ENCODE assay signal across 28 mouse cellular contexts in genomic region chr2:121658123-121658767, GRCm38 (mm10).
A peak's percentile ranks its signal among the peaks of the same experiment; 100 is the strongest.
DNase-seq lines count a peak whose midpoint lies in the region; ATAC-seq and TF ChIP-seq lines count a peak whose summit lies in the region.
"Had no signal": no experiment of that assay in that cellular context is flagged by ENCODE, and none has a peak within 500 bp of the region (broad histone marks: within the 10 kb centered on the region; RNA-seq: fewer than 3 reads in every experiment).

No protein-coding gene starts in this region.

- peak overlapping the region; percentile 83 for H3K27ac ChIP-seq in liver, embryonic 14.5 days
- no peak overlapping the region for H3K27ac ChIP-seq in forebrain, embryonic 13.5 days
- H3K27ac ChIP-seq: forebrain, embryonic 15.5 days; hindbrain, embryonic 14.5 days; limb, embryonic 13.5 days; stomach, postnatal 0 days had no signal

- DNase-seq in spleen, adult 12 weeks (ENCODE audit: low spot score) = peak; percentile 21
- no peak for DNase-seq in spleen, postnatal 4 days (ENCODE audit: low spot score in 2 of 2)
- DNase-seq in liver, embryonic 14.5 days (ENCODE audit: low read depth in 3 of 3, low spot score in 3 of 3) = peak; percentile 53 to 68 (median 62)
- DNase-seq in layer of hippocampus, postnatal 36 days = no peak
- DNase-seq in heart, postnatal 14 days = no peak
- DNase-seq: adrenal gland, adult 2 months; cerebellum, adult 18-20 months; cerebellum, postnatal 14 days; gastrocnemius, postnatal 25 days; heart, adult 18-20 months; layer of hippocampus, adult 9-11 months; lung, embryonic 14.5 days; lung, postnatal 14 days; right cerebral cortex, postnatal 25 days; spleen, adult 18-20 months; thymus, adult 2 months; thymus, postnatal 36 days had no signal

- no peaks in the 10 kb centered on the region for H3K36me3 ChIP-seq in liver, embryonic 14.5 days (replicated peaks; ENCODE audit: control insufficient read depth, insufficient read depth, low read depth)
- H3K36me3 ChIP-seq in forebrain, embryonic 13.5 days (ENCODE audit: poor library complexity, severe bottlenecking) = no peaks in the 10 kb centered on the region
- H3K36me3 ChIP-seq: forebrain, embryonic 15.5 days; heart, embryonic 12.5 days; limb, embryonic 13.5 days had no signal

- H3K4me1 ChIP-seq in liver, embryonic 14.5 days (replicated peaks; ENCODE audit: control insufficient read depth in 2 of 2, insufficient read depth in 2 of 2, low read length in 1 of 2) = peaks cover 0 to 23% of the 10 kb centered on the region in 2 experiments; a peak in 2 of 4 replicates
- H3K4me1 ChIP-seq in forebrain, embryonic 13.5 days = peaks cover 19% of the 10 kb centered on the region
- H3K4me1 ChIP-seq: limb, embryonic 13.5 days had no signal

- intact Hi-C loops in heart, postnatal 14 days (cut with DNase I) = no loop called here

- H3K9ac ChIP-seq in liver, embryonic 14.5 days (replicated peaks) = no peak overlapping the region
- no peak overlapping the region for H3K9ac ChIP-seq in forebrain, embryonic 13.5 days
- H3K9ac ChIP-seq: forebrain, embryonic 15.5 days; heart, embryonic 12.5 days; hindbrain, embryonic 14.5 days; limb, embryonic 13.5 days; lung, embryonic 14.5 days had no signal

- H3K4me2 ChIP-seq in liver, embryonic 14.5 days (ENCODE audit: low read depth) = peak overlapping the region; percentile 13
- H3K4me2 ChIP-seq in forebrain, embryonic 13.5 days = no peak overlapping the region
- H3K4me2 ChIP-seq: forebrain, embryonic 15.5 days; heart, embryonic 12.5 days; hindbrain, embryonic 14.5 days; limb, embryonic 13.5 days; lung, embryonic 14.5 days; midbrain, embryonic 11.5 days had no signal

- no peak for TF ChIP-seq CTCF in liver, embryonic 14.5 days (IDR thresholded peaks at IDR 0.05; ENCODE audit: low read depth)

- no peaks in the 10 kb centered on the region for H3K9me3 ChIP-seq in liver, embryonic 14.5 days (ENCODE audit: control insufficient read depth, low read length)
- no peaks in the 10 kb centered on the region for H3K9me3 ChIP-seq in forebrain, embryonic 13.5 days (replicated peaks)
- H3K9me3 ChIP-seq: forebrain, embryonic 15.5 days; heart, embryonic 12.5 days; limb, embryonic 13.5 days had no signal

- H3K27me3 ChIP-seq in liver, embryonic 14.5 days (ENCODE audit: control insufficient read depth, insufficient read depth, low read length) = no peaks in the 10 kb centered on the region; the same call in 1 of the 2 replicates
- H3K27me3 ChIP-seq in forebrain, embryonic 13.5 days = no peaks in the 10 kb centered on the region
- H3K27me3 ChIP-seq: forebrain, embryonic 15.5 days; heart, embryonic 12.5 days; limb, embryonic 13.5 days had no signal

- ATAC-seq in erythroblast, adult 5-6 weeks (replicated peaks; ENCODE audit: low FRiP score, poor library complexity, severe bottlenecking) = peak; percentile 88
- peak; percentile 89 for ATAC-seq in liver, embryonic 14.5 days (ENCODE audit: insufficient read depth)
- peak; percentile 47 for ATAC-seq in megakaryocyte-erythroid progenitor cell, adult 5-6 weeks (replicated peaks; ENCODE audit: low FRiP score, low TSS enrichment, poor library complexity, severe bottlenecking)
- no peak for ATAC-seq in forebrain, embryonic 13.5 days
- ATAC-seq: forebrain, embryonic 15.5 days; intestine, postnatal 0 days; midbrain, embryonic 16.5 days had no signal

- 37% methylated on average over 5 of the region's 5 CpGs for WGBS in liver, embryonic 14.5 days (ENCODE audit: insufficient replicate concordance)
- WGBS in forebrain, embryonic 13.5 days = 79% methylated on average over 5 of the region's 5 CpGs

- no peak overlapping the region for H3K4me3 ChIP-seq in liver, embryonic 14.5 days (ENCODE audit: insufficient read depth in 1 of 2, low read depth in 2 of 2, low read length in 2 of 2)
- no peak overlapping the region for H3K4me3 ChIP-seq in forebrain, embryonic 13.5 days
- H3K4me3 ChIP-seq: forebrain, embryonic 15.5 days; heart, embryonic 12.5 days; limb, embryonic 13.5 days had no signal

- TF ChIP-seq EP300 in liver, embryonic 14.5 days (IDR thresholded peaks at IDR 0.05; ENCODE audit: low read depth) = peak; percentile 80

Comparison
In these comparisons a context has a peak if more than half of its experiments do, and no peak if none do; other contexts are left out.
1. DNase-seq: peak in spleen, adult 12 weeks (single experiment) and liver, embryonic 14.5 days (3 of 3); none in spleen, postnatal 4 days (0 of 2), layer of hippocampus, postnatal 36 days (0 of 2) and heart, postnatal 14 days (0 of 2).